ENCODE assay signal across 10 mouse cellular contexts in the genomic region with DNA sequence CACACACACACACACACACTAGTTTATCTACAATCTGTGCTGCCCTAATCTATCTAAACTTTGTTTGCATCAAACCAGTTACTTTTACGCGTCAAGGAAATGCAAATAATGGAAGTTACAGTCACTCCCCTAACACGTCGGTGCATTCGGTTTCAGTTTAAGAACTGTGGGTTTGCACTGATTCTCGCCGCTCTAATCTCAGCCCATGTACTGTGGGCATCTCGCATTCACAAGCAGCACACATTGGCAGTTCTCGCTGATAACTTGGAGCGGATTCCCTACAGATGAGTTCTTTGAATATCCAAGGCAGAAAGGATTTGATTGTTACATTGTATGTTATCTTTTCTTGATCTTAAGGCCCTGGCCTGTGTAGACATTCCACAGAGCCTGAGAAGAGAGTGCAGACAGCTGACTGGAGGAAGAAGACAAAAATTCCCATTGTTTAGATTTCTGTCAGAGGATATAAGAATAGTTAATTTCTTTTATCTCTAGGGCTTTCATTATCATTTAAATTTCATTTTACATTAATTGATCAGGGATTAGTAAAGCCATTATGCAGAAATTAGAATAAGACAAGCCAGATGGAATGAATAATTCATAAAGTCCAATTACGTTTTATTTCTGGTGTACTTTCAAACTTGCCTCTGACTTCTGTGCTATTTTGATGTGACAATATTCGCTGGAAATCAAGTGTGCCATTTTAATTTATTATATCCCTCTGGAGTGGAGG.
DNase-seq lines count a peak whose midpoint lies in the region; ATAC-seq and TF ChIP-seq lines count a peak whose summit lies in the region.
"Had no signal": no experiment of that assay in that cellular context is flagged by ENCODE, and none has a peak within 500 bp of the region (broad histone marks: within the 10 kb centered on the region; RNA-seq: fewer than 3 reads in every experiment).

No protein-coding gene starts in this region.

- WGBS in hindbrain, embryonic 14.5 days = 63% methylated on average over 12 of the region's 12 CpGs
- 65% methylated on average over 12 of the region's 12 CpGs for WGBS in hindbrain, postnatal 0 days
- WGBS in embryonic facial prominence, embryonic 13.5 days = 56% methylated on average over 12 of the region's 12 CpGs
- WGBS in forebrain, postnatal 0 days = 19% methylated on average over 12 of the region's 12 CpGs
- WGBS in midbrain, embryonic 15.5 days = 40% methylated on average over 12 of the region's 12 CpGs

- DNase-seq in hindbrain, embryonic 14.5 days (ENCODE audit: low spot score) = no peak
- no peak for DNase-seq in hindbrain, postnatal 0 days (ENCODE audit: low spot score)
- DNase-seq in forebrain, postnatal 0 days = peak; percentile 33
- no peak for DNase-seq in kidney, adult 8-10 months
- no peak for DNase-seq in cerebellum, adult 9-11 months

- H3K9me3 ChIP-seq in hindbrain, embryonic 14.5 days (ENCODE audit: control insufficient read depth, low read length) = no peaks in the 10 kb centered on the region
- no peaks in the 10 kb centered on the region for H3K9me3 ChIP-seq in hindbrain, postnatal 0 days (ENCODE audit: low read length)
- no peaks in the 10 kb centered on the region for H3K9me3 ChIP-seq in embryonic facial prominence, embryonic 13.5 days
- no peaks in the 10 kb centered on the region for H3K9me3 ChIP-seq in forebrain, postnatal 0 days (ENCODE audit: low read length)
- H3K9me3 ChIP-seq in midbrain, embryonic 15.5 days = no peaks in the 10 kb centered on the region
- H3K9me3 ChIP-seq: kidney, embryonic 15.5 days; neural tube, embryonic 12.5 days had no signal

- TF ChIP-seq CTCF in hindbrain, postnatal 0 days (IDR thresholded peaks at IDR 0.05; ENCODE audit: low read depth) = no peak
- TF ChIP-seq CTCF in forebrain, postnatal 0 days (IDR thresholded peaks at IDR 0.05; ENCODE audit: low read depth) = no peak

- no peak overlapping the region for H3K9ac ChIP-seq in hindbrain, embryonic 14.5 days
- no peak overlapping the region for H3K9ac ChIP-seq in hindbrain, postnatal 0 days (replicated peaks; ENCODE audit: low read length)
- no peak overlapping the region for H3K9ac ChIP-seq in embryonic facial prominence, embryonic 13.5 days
- peak overlapping the region; percentile 46; the same call in 1 of the 2 replicates for H3K9ac ChIP-seq in forebrain, postnatal 0 days
- no peak overlapping the region for H3K9ac ChIP-seq in midbrain, embryonic 15.5 days
- H3K9ac ChIP-seq: liver, embryonic 14.5 days had no signal

- no peak overlapping the region for H3K4me2 ChIP-seq in hindbrain, embryonic 14.5 days (replicated peaks)
- no peak overlapping the region for H3K4me2 ChIP-seq in hindbrain, postnatal 0 days (ENCODE audit: low read depth, low read length)
- H3K4me2 ChIP-seq in embryonic facial prominence, embryonic 13.5 days = peak overlapping the region; percentile 87
- peak overlapping the region; percentile 94 for H3K4me2 ChIP-seq in forebrain, postnatal 0 days (ENCODE audit: low read depth)
- peak overlapping the region; percentile 94; the same call in 1 of the 2 replicates for H3K4me2 ChIP-seq in midbrain, embryonic 15.5 days

- H3K4me1 ChIP-seq in hindbrain, embryonic 14.5 days (replicated peaks; ENCODE audit: control insufficient read depth, insufficient read depth, low read length) = no peaks in the 10 kb centered on the region
- no peaks in the 10 kb centered on the region for H3K4me1 ChIP-seq in hindbrain, postnatal 0 days (ENCODE audit: insufficient read depth, low read length)
- H3K4me1 ChIP-seq in embryonic facial prominence, embryonic 13.5 days = peaks cover 9% of the 10 kb centered on the region
- H3K4me1 ChIP-seq in forebrain, postnatal 0 days (ENCODE audit: insufficient read depth) = 0 out of 2 replicates have a peak, but pooled peaks cover 2% of the 10 kb centered on the region
- peaks cover 3% of the 10 kb centered on the region for H3K4me1 ChIP-seq in midbrain, embryonic 15.5 days

- no peak overlapping the region for H3K27ac ChIP-seq in hindbrain, embryonic 14.5 days
- no peak overlapping the region for H3K27ac ChIP-seq in hindbrain, postnatal 0 days
- no peak overlapping the region for H3K27ac ChIP-seq in embryonic facial prominence, embryonic 13.5 days
- 0 out of 2 replicates have a peak overlapping the region, but pooled peaks have one; percentile 72 for H3K27ac ChIP-seq in forebrain, postnatal 0 days (ENCODE audit: low read depth, low read length)
- no peak overlapping the region for H3K27ac ChIP-seq in midbrain, embryonic 15.5 days
- H3K27ac ChIP-seq: kidney, embryonic 15.5 days; liver, embryonic 14.5 days; neural tube, embryonic 12.5 days had no signal

- H3K27me3 ChIP-seq in hindbrain, embryonic 14.5 days (ENCODE audit: control insufficient read depth, insufficient read depth, low read length) = 0 out of 2 replicates have a peak, but pooled peaks cover 7% of the 10 kb centered on the region
- H3K27me3 ChIP-seq in hindbrain, postnatal 0 days (ENCODE audit: insufficient read depth, low read length) = no peaks in the 10 kb centered on the region
- H3K27me3 ChIP-seq in embryonic facial prominence, embryonic 13.5 days = peaks cover 20% of the 10 kb centered on the region
- no peaks in the 10 kb centered on the region for H3K27me3 ChIP-seq in forebrain, postnatal 0 days (ENCODE audit: insufficient read depth, low read length)
- H3K27me3 ChIP-seq in midbrain, embryonic 15.5 days (replicated peaks) = no peaks in the 10 kb centered on the region
- H3K27me3 ChIP-seq: neural tube, embryonic 12.5 days had no signal

- H3K4me3 ChIP-seq in hindbrain, embryonic 14.5 days (replicated peaks; ENCODE audit: low read length) = no peak overlapping the region
- no peak overlapping the region for H3K4me3 ChIP-seq in hindbrain, postnatal 0 days (ENCODE audit: low read length)
- no peak overlapping the region for H3K4me3 ChIP-seq in embryonic facial prominence, embryonic 13.5 days
- H3K4me3 ChIP-seq in forebrain, postnatal 0 days (ENCODE audit: low read depth, low read length) = no peak overlapping the region
- H3K4me3 ChIP-seq in midbrain, embryonic 15.5 days = no peak overlapping the region

- no peaks in the 10 kb centered on the region for H3K36me3 ChIP-seq in hindbrain, embryonic 14.5 days (replicated peaks; ENCODE audit: control insufficient read depth, insufficient read depth)
- H3K36me3 ChIP-seq in hindbrain, postnatal 0 days (ENCODE audit: insufficient read depth, low read length) = no peaks in the 10 kb centered on the region
- no peaks in the 10 kb centered on the region for H3K36me3 ChIP-seq in embryonic facial prominence, embryonic 13.5 days
- no peaks in the 10 kb centered on the region for H3K36me3 ChIP-seq in forebrain, postnatal 0 days (ENCODE audit: insufficient read depth)
- no peaks in the 10 kb centered on the region for H3K36me3 ChIP-seq in midbrain, embryonic 15.5 days (replicated peaks)
- H3K36me3 ChIP-seq: kidney, embryonic 15.5 days; neural tube, embryonic 12.5 days had no signal

- ATAC-seq in hindbrain, embryonic 14.5 days (ENCODE audit: low FRiP score) = 0 out of 2 replicates have a peak, but pooled peaks have one; percentile 3
- no peak for ATAC-seq in hindbrain, postnatal 0 days
- no peak for ATAC-seq in embryonic facial prominence, embryonic 13.5 days (ENCODE audit: insufficient number of reproducible peaks, insufficient read depth, low FRiP score, low TSS enrichment, low read depth)
- peak; percentile 47; the same call in 1 of the 2 replicates for ATAC-seq in forebrain, postnatal 0 days
- ATAC-seq in midbrain, embryonic 15.5 days (replicated peaks) = no peak

Comparison
In these comparisons a context has a peak if more than half of its experiments do, and no peak if none do; other contexts are left out.
1. ATAC-seq: peak in hindbrain, embryonic 14.5 days (single experiment) and forebrain, postnatal 0 days (single experiment); none in hindbrain, postnatal 0 days (single experiment), embryonic facial prominence, embryonic 13.5 days (single experiment) and midbrain, embryonic 15.5 days (single experiment).
2. H3K4me2 ChIP-seq: peak in embryonic facial prominence, embryonic 13.5 days (single experiment), forebrain, postnatal 0 days (single experiment) and midbrain, embryonic 15.5 days (single experiment); none in hindbrain, embryonic 14.5 days (single experiment) and hindbrain, postnatal 0 days (single experiment).